Mouse (Mus musculus): ENCODE measurements around the gene Tnik.
A peak's percentile ranks its signal among the peaks of the same experiment; 100 is the strongest.

The Tnik gene

GRCm38 (mm10) chr3:28348746-28349145 lies 85.7 kb downstream of the Tnik start:
- DNase-seq (ENCODE audit: low read depth, low spot score), result peak; percentile 9

DNA sequence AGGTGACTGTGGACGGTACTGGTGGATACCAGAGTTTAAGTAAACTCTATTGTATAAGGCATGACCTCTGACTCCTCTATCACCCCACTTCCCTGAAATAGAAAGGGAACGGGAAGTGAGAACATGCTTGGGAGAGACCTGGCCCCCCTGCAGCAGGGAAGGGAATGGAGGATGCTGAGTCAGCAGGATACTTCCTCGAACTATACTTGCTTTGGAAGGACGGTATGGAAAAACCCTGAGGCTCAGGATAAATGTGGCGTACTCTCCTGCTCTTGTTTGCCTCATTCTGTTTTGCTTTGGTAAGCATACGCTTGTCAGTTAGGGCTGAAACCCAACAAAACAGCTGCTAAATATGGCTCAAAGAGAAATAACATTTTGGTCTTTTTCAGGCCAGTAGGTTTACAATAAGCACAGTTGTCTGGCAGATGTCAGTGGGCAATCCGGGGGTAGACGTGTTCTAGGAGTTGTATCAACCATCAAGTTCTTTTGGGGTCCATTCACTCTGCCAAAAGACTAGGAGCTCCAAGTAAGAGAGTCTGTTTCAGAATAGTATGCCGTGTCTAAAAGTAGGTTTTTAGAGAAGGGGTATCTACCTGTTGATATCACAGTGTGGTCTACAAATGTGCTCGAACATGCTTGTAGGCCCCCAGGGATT lies 87.3 kb downstream of the Tnik start:
- no peak for DNase-seq (ENCODE audit: low read depth, low spot score)

GRCm38 (mm10) chr3:28358391-28358790 lies 95.4 kb downstream of the Tnik start:
- DNase-seq (ENCODE audit: low read depth, low spot score), result no peak

DNA sequence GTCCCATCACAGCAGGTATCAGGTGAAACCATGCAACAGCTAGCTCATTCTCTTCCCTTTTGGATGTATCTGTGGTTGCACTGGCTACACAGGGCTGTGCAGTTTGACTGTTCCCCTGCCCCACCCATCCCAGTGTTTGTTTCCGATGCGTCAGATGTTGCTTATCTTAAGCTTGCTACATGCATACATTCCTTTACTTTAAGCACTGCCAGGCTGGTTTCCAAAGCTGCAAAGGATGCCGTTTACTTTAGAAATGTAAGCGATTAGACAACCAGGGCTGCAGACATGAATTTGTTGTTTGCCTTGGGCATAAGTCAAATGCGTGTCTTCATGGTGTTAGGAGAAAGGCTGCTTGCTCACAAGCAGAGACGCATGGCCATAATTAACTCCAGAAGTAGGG lies 96.1 kb downstream of the Tnik start:
- no peak for DNase-seq (ENCODE audit: low read depth, low spot score)

- no peak for DNase-seq (ENCODE audit: low read depth, low spot score)
These were observed 98.0 kb downstream of the Tnik start for GRCm38 (mm10) chr3:28361056-28361455.

GRCm38 (mm10) chr3:28363441-28364125 lies 100.6 kb downstream of the Tnik start:
- DNase-seq (ENCODE audit: low read depth, low spot score), result no peak

- no peak for DNase-seq (ENCODE audit: low read depth, low spot score)
These were observed 105.7 kb downstream of the Tnik start for GRCm38 (mm10) chr3:28368746-28369145.

GRCm38 (mm10) chr3:28369266-28369665 lies 106.3 kb downstream of the Tnik start:
- DNase-seq (ENCODE audit: low read depth, low spot score), result no peak

DNA sequence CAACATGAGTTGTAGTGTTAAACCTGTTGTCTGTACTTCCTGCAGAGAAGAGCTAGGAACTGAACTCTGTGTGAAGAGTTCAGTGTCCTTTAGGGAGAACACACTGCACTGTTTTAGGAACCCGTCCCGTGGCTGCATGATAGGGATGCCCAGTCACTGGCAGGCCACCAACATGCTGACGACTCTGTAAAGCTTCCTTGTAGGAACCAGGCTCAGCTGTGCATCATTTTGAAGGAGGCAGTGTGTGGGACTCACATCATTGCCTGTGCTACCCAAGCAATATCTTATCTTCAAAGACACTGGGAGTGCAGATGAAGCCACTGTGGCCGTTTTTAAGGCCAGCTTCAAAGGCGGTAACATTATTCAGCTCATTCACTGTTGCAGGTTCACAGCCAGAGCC lies 106.7 kb downstream of the Tnik start:
- DNase-seq (ENCODE audit: low read depth, low spot score), result no peak

GRCm38 (mm10) chr3:28371583-28371982 lies 108.6 kb downstream of the Tnik start:
- no peak for DNase-seq (ENCODE audit: low read depth, low spot score)

DNA sequence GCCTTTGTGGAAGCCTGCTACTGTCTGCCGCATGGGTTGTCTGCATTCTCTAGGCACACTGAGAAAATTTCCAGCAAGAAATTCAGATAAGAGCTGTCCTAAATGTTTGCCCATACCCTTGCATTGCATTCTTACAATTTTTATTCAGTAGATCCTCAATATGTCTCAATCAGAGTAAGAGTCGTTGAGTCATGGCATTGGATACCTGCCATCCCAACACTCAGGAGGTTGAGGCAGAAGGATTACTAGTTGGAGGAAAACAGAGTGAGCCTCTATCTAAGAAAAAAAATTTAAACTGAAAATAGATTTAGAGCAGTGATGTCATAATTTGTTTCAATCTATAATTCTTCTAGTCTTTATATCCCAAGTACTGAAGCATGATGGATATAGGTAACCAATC lies 109.4 kb downstream of the Tnik start:
- DNase-seq (ENCODE audit: low read depth, low spot score), result no peak

GRCm38 (mm10) chr3:28374738-28375510 lies 111.9 kb downstream of the Tnik start:
- no peak for DNase-seq (ENCODE audit: low read depth, low spot score)

DNA sequence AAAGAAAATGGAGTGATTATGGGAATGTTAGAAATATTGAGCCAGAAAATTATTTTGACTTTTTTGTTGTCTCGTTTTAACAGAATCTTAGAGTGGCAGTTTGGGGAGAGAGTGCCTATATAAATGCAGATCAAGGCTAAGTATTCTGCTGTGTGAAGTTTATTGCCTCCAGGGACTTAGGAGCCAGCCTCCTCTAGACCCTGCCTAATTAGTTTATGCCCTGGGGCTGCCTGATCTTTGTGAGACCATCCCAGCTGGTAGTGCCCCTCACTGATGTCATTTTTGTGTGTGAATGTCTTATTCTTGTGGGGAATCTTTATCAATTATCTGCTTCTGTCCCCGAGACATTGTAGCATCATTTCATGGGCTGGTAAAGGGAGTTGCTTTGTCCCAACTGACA lies 117.2 kb downstream of the Tnik start:
- DNase-seq (ENCODE audit: low read depth, low spot score), result peak; percentile 11

DNA sequence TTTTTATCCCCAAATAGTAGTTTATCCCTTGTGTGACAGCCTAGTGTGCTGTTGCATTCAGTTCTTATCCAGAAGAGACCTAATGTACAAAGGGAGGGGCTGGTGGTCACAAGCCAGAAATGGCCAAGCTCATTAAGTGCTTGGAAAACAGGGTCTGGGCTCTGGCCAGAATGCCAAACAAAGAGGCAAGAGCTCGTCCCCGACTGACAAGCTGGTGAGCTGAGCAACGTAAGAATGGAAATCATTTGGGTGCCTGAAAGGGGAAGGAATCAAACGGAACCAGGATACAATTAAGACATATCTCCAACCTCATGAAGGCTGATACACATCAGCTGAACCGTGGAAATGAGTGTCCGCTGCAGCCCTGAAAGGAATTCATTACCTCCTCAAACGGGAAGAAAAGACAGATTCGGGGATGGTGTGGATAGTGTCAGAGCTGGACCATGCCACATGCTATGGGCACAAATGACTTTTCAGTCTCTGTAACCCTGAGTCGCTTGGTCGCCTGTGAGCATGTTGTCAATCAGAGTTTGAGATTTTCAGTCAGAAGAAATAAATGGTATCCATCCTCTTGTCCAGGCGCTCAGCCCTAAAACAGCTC lies 120.6 kb downstream of the Tnik start:
- no peak for DNase-seq (ENCODE audit: low read depth, low spot score)

DNA sequence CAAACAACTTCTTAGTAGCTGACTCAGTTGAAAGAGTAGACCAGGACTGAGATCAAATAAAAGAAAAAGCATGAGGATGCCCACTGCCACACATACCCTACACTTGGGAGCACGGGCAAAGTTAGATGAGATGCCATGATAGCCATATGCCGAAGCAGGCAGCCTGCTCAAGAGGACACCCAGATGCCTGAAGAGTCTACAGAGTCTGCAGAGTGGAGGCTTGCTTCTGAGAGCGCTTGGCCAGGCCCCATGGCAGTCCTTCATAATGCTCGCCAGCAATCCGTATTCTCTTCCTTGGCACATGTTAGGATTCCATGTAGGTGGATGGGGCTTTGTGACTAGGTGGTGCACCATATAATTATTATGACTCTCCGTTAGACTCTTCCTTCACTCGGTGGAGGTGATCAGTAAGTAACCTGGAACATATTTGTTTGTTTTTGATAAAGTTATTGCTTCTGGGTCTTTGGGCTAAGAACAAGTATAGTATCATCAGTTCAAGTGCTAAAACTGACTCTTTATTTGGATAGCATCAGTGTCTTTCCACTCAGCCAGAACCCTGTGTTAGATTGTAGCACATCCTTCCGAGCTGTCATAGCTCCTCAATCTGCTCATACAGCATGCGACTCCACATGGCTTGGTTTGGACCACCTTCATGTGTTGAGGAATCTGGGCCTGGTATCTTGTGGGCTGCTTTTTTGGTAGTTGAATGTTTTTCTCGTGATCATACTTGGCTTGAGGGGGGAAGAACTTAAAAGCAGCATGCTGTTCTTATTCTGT lies 122.4 kb downstream of the Tnik start:
- DNase-seq (ENCODE audit: low read depth, low spot score), result no peak

GRCm38 (mm10) chr3:28388540-28388939 lies 125.5 kb downstream of the Tnik start:
- DNase-seq (ENCODE audit: low read depth, low spot score), result peak; percentile 31

- no peak for DNase-seq (ENCODE audit: low read depth, low spot score)
These were observed 127.2 kb downstream of the Tnik start for GRCm38 (mm10) chr3:28390183-28390582.

DNA sequence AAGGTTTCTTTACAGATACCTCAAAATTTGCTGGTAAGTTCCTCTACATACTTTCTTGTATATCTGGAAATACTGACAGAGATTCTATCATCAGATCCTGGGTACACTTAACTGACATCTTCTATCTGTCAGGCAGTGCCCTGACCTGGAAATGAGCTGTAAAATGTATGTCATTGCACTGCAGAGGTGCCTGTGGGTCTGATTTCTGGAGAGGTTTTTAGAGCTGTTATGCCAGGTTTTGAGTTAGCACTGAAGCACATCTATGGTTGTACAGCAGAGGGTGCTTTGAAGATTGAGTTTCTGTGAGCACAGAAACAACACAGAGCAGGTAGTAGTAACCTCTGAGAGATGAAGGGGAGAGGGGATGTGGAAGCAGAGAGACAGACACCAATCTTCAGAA lies 129.5 kb downstream of the Tnik start:
- DNase-seq (ENCODE audit: low read depth, low spot score), result no peak

- peak; percentile 29 for DNase-seq (ENCODE audit: low read depth, low spot score)
These were observed 135.8 kb downstream of the Tnik start for GRCm38 (mm10) chr3:28398781-28399180.

DNA sequence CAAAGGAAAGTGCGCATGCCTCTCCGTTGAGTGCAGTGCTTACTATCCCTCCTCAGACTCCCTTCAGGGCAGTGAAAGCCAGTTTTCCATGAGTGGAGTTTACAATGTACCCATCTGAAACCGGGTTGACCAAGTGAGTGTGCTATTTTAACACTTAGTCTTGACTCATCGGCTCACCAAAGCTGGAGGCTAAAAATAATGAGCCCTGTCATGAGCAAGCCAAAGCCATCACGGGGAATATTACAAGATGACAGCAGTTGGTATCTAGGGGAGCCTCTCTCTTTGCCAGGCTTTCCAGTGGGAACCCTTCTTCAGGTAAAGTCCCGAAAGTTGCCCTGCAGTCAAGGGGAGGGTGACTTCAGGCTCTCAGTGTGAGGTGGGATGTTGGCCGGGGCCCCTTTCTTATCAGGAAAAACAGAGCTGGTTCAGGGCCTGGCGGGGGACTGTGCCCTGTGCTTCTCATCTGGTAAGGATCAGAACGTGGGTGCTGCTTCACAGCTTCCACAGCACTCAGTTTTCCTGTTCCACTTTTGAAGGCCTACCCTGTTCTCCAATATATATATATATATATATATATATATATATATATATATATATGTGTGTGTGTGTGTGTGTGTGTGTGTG lies 136.7 kb downstream of the Tnik start:
- DNase-seq (ENCODE audit: low read depth, low spot score), result no peak

DNA sequence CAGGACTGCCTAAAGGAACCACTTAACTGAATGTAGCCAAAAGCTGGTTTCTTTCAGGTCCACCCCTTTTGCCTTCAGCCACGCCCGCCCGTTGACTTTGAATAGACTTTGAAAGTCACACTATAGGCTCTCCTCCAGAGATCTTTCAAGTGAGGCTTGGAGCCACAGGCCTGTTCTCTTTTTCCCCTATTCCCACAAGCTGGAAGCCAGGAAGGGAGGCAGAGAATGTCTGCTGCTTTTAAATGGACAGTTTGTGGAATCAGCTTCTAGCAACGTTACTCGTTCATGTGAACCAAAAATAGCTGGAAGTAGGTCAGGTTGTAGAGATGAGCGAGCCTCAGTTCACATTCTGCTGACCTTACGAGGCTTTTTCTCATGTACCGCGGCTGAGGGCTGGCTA lies 138.3 kb downstream of the Tnik start:
- DNase-seq (ENCODE audit: low read depth, low spot score), result peak; percentile 74
